Mouse (Mus musculus): ENCODE results near the gene Ccdc28b.

- TF ChIP-seq CTCF (IDR thresholded peaks at IDR 0.05; ENCODE audit: low read depth, low read length), result no peak
- TF ChIP-seq POLR2A (IDR thresholded peaks at IDR 0.05; ENCODE audit: borderline replicate concordance, low read depth, low read length), result no peak
These were observed 15.5 kb upstream of the Ccdc28b start for GRCm38 (mm10) chr4:129639221-129639620.
